Mouse (Mus musculus) small intestine, adult 2 months (tissue): Measurements from ENCODE around the gene Smim6.

ENCODE experiments used
- CTCF ChIP-seq: fragments of 200-500 bp; IDR thresholded peaks from 2 replicates; pipeline ENCODE4 v1.5.1; 2012; ENCODE audit warnings: low read depth, mild to moderate bottlenecking, control low read depth, inconsistent platforms, low read length, moderate library complexity, mixed read lengths; ENCODE audit not compliant: insufficient replicate concordance, insufficient read length; ENCODE audit errors: extremely low read depth
- POLR2A ChIP-seq: fragments of 200-500 bp; IDR thresholded peaks from 2 replicates; pipeline ENCODE4 v1.6.1; 2012; ENCODE audit warnings: low read depth, mild to moderate bottlenecking, control low read depth, inconsistent platforms, low read length, moderate library complexity

- TF ChIP-seq CTCF (no peak), POLR2A (no peak; the same call in 1 of the 2 replicates)
Measured at GRCm38 (mm10) chr11:115869393-115869792, 42.4 kb upstream of the Smim6 start.
